Mouse (Mus musculus) midbrain, embryonic 11.5 days (tissue): ENCODE measurements at regions not wholly inside any gene's neighbourhood (a gene's known extent, or its start where the extent isn't known, plus 50 kb on each side); places are given as distances from the start of the nearest gene placed in this dataset.
A peak's percentile ranks its signal among the peaks of the same experiment; 100 is the strongest.

ENCODE experiments used
- ATAC-seq: fragments of 200-750 bp; cut with Nextera tagmentation; 2 replicates; pipeline ENCODE4 v1.8.0; 2017; ENCODE audit warnings: moderate TSS enrichment, moderate library complexity; ENCODE audit not compliant: low FRiP score
- DNase-seq: peaks from one replicate; pipeline ENCODE4 v3.0.0; 2015; ENCODE audit warnings: low spot score; ENCODE audit errors: missing footprints
- H3K27ac ChIP-seq: fragments of 300-500 bp; sonication (generic); 2 replicates; pipeline ENCODE4 v1.5.1; 2014; ENCODE audit warnings: low read depth, low read length
- H3K27me3 ChIP-seq: fragments of 300-500 bp; sonication (generic); 2 replicates; pipeline ENCODE4 v1.6.1; 2014; ENCODE audit warnings: mild to moderate bottlenecking, low read length, moderate library complexity, mixed read lengths; ENCODE audit not compliant: control insufficient read depth, insufficient read depth
- H3K36me3 ChIP-seq: fragments of 300-500 bp; sonication (generic); 2 replicates; pipeline ENCODE4 v1.6.1; 2014; ENCODE audit warnings: mild to moderate bottlenecking, low read length, moderate library complexity, mixed read lengths; ENCODE audit not compliant: control insufficient read depth, insufficient read depth
- H3K4me1 ChIP-seq: fragments of 300-500 bp; sonication (generic); 2 replicates; pipeline ENCODE4 v1.6.1; 2014; ENCODE audit warnings: low read length; ENCODE audit not compliant: control insufficient read depth, insufficient read depth
- H3K4me2 ChIP-seq: fragments of 300-500 bp; sonication (generic); 2 replicates; pipeline ENCODE4 v1.6.1; 2014; ENCODE audit warnings: mild to moderate bottlenecking, moderate library complexity
- H3K4me3 ChIP-seq: fragments of 300-500 bp; sonication (generic); 2 replicates; pipeline ENCODE4 v1.5.1; 2014; ENCODE audit warnings: low read depth, low read length
- H3K9ac ChIP-seq: fragments of 300-500 bp; sonication (generic); 2 replicates; pipeline ENCODE4 v1.6.1; 2014; ENCODE audit warnings: low read length
- H3K9me3 ChIP-seq: fragments of 300-500 bp; sonication (generic); 2 replicates; pipeline ENCODE4 v1.6.1; 2016; ENCODE audit warnings: low read length; ENCODE audit not compliant: control insufficient read depth
- WGBS: fragments of 180-500 bp; shearing (Covaris S2); extraction: QIAGEN DNeasy Blood & Tissue Kit; methylation state at CpG from one replicate; pipeline ENCODE4 v1.1.7; 2014; 5-methylcytosine and 5-hydroxymethylcytosine counted together

GRCm38 (mm10) chr16:39709387-39710039 lies 274.6 kb upstream of the Lsamp start:
- no peak overlapping the region for H3K9ac ChIP-seq
- H3K4me1 ChIP-seq: no peaks in the 10 kb centered on the region
- H3K27ac ChIP-seq: no peak overlapping the region
- no peak overlapping the region for H3K4me3 ChIP-seq
- 81% methylated on average over 10 of the region's 10 CpGs for WGBS
- no peaks in the 10 kb centered on the region for H3K27me3 ChIP-seq
- no peak for DNase-seq
- no peaks in the 10 kb centered on the region for H3K36me3 ChIP-seq
- no peak overlapping the region for H3K4me2 ChIP-seq
- H3K9me3 ChIP-seq: no peaks in the 10 kb centered on the region
- ATAC-seq: no peak

DNA sequence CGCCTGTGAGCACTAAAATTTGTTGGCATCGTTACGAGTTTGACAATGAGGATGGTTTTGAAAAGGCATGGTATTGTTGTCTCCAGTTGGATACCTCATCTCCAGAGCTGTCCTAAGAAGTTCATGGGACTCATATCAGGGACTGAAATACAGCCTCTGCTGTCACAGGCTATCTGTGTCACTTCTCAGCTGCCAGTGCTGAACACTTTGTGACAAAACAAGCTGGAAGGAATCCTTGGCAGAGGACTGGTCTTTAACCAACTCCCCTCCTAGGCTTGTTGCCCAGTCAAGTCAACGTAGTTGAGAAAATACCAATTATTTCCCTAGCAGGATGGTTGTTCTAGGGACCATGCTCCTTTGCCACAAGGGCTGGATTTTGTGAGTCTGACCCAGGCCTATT lies 256.6 kb upstream of the Lsamp start:
- DNase-seq (no peak), ATAC-seq (no peak)
- Histone ChIP-seq H3K36me3 (no peaks in the 10 kb centered on the region), H3K4me2 (no peak overlapping the region), H3K9ac (no peak overlapping the region), H3K4me3 (no peak overlapping the region), H3K27ac (no peak overlapping the region), H3K27me3 (no peaks in the 10 kb centered on the region), H3K9me3 (no peaks in the 10 kb centered on the region), H3K4me1 (no peaks in the 10 kb centered on the region)
- 86% methylated on average over 4 of the region's 4 CpGs for WGBS

DNA sequence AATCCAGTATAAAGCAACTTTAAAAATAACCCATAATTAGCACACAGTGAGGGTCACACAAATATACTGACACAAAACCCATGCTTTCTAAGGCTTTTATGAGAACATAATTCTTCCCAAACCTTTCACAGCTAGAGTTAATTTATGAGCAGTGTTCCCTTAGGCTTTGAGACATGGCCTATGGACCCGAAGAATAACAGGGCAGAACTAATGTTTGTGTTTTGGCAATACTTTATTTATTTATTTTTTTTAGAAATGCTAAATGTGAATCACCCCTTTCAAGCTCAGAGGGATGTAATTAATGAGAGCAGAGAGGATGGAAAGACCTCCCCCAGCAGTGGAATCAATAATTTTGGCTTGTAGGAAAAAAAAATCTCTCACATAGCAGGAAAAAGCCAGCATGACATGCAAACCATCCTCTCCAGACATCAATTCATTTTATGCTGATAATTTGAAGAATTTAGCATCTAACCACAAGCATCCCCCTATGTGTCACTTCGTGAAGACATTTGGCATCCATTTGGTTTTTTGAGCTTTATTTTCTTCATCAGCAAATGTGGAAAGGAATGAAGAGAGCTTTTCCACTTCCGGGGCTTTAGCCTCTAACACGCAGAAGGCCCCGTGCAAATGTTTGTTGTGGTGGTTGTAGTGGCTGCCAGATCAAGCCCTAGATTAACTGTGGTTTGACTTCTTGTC lies 238.0 kb upstream of the Lsamp start:
- Histone ChIP-seq H3K27ac (no peak overlapping the region), H3K9ac (no peak overlapping the region), H3K36me3 (no peaks in the 10 kb centered on the region), H3K4me3 (no peak overlapping the region), H3K4me2 (no peak overlapping the region), H3K4me1 (no peaks in the 10 kb centered on the region), H3K27me3 (no peaks in the 10 kb centered on the region), H3K9me3 (no peaks in the 10 kb centered on the region)
- ATAC-seq: no peak
- no peak for DNase-seq
- 82% methylated on average over 5 of the region's 5 CpGs for WGBS

- no peak for ATAC-seq
- no peaks in the 10 kb centered on the region for H3K9me3 ChIP-seq
- no peak overlapping the region for H3K4me2 ChIP-seq
- H3K27ac ChIP-seq: no peak overlapping the region
- no peak for DNase-seq
- no peaks in the 10 kb centered on the region for H3K4me1 ChIP-seq
- no peak overlapping the region for H3K4me3 ChIP-seq
- H3K36me3 ChIP-seq: no peaks in the 10 kb centered on the region
- no peak overlapping the region for H3K9ac ChIP-seq
- whole genome bisulfite sequencing: 95% methylated on average over 2 of the region's 2 CpGs
- H3K27me3 ChIP-seq: no peaks in the 10 kb centered on the region
These were observed 232.4 kb upstream of the Lsamp start for GRCm38 (mm10) chr16:39751748-39752147.

DNA sequence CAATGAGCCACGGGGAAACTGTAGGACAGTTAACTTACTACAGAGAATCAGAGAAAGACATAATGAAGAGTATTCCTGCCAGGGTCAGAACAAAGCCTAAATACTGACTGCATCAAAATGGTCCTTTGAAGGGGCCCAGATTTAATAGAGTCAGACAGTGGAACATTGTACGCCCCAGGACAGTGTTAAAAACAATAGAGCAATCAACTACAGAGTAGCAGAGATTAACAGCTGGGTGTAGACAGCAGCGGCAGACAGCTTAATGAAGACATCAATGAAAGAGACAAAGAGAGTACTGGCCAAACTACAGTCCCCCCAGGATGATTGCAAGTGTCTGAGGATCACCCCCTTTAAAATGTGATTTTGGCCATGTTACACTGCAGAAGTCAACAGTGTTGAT lies 183.1 kb upstream of the Lsamp start:
- Histone ChIP-seq H3K27ac (no peak overlapping the region), H3K4me3 (no peak overlapping the region), H3K9me3 (no peaks in the 10 kb centered on the region), H3K36me3 (no peaks in the 10 kb centered on the region), H3K4me1 (no peaks in the 10 kb centered on the region), H3K9ac (no peak overlapping the region), H3K27me3 (no peaks in the 10 kb centered on the region), H3K4me2 (no peak overlapping the region)
- ATAC-seq (no peak), DNase-seq (no peak)
- 32% methylated on average over 3 of the region's 3 CpGs for WGBS

- ATAC-seq (no peak), DNase-seq (no peak)
- H3K4me3 ChIP-seq: no peak overlapping the region
- H3K4me1 ChIP-seq: no peaks in the 10 kb centered on the region
- H3K4me2 ChIP-seq: no peak overlapping the region
- H3K27ac ChIP-seq: no peak overlapping the region
- no peaks in the 10 kb centered on the region for H3K36me3 ChIP-seq
- no peaks in the 10 kb centered on the region for H3K9me3 ChIP-seq
- no peak overlapping the region for H3K9ac ChIP-seq
- H3K27me3 ChIP-seq: no peaks in the 10 kb centered on the region
These were observed 164.0 kb upstream of the Lsamp start for GRCm38 (mm10) chr16:39820131-39820530.

DNA sequence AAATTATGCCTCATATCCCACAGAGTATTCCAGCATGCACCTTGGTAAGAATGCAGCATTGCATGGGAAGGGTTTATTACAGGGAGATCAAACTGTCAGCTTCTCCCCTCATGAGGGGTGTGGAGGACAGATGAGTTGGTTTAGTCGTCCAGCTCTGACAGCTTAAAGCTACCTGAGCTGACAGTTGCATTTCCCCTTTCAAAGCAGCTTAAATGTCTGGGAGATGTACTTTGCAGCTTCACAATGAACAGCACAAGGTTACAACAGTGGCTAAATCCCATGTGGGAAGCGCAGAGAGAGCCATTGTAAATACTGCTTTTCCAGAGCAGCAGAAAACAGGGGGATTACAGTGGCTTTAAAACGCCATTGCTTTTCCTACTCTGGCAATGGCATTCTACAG lies 149.9 kb upstream of the Lsamp start:
- Histone ChIP-seq H3K4me1 (no peaks in the 10 kb centered on the region), H3K9me3 (no peaks in the 10 kb centered on the region), H3K9ac (no peak overlapping the region), H3K4me3 (no peak overlapping the region), H3K36me3 (no peaks in the 10 kb centered on the region), H3K27me3 (no peaks in the 10 kb centered on the region), H3K27ac (no peak overlapping the region), H3K4me2 (no peak overlapping the region)
- WGBS: 25% methylated on average over 3 of the region's 3 CpGs
- no peak for ATAC-seq
- peak; percentile 86 for DNase-seq

DNA sequence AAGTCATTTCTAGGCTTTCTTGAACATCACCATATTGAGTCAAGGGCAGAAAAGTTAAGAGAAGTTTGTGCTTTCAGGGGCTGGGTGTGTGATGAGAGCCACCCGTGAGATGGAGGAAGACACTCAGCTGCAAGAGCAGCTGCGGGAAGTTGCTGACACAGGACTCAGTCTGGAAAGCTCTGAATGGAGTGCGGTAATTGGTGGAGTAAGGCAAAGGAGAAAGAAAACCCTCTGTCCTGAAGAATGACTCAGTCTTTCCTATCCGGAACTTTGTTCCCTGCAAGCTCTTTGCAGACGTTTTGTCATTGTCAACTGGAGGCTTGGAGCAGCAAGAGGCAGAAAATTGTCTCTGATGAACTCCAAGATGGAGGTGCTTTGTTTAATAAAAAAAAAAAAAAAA lies 102.6 kb upstream of the Lsamp start:
- no peaks in the 10 kb centered on the region for H3K27me3 ChIP-seq
- no peak for DNase-seq
- no peaks in the 10 kb centered on the region for H3K9me3 ChIP-seq
- H3K9ac ChIP-seq: no peak overlapping the region
- WGBS: 75% methylated on average over 5 of the region's 5 CpGs
- no peaks in the 10 kb centered on the region for H3K4me1 ChIP-seq
- H3K4me3 ChIP-seq: no peak overlapping the region
- no peak overlapping the region for H3K4me2 ChIP-seq
- no peaks in the 10 kb centered on the region for H3K36me3 ChIP-seq
- ATAC-seq: no peak
- no peak overlapping the region for H3K27ac ChIP-seq

DNA sequence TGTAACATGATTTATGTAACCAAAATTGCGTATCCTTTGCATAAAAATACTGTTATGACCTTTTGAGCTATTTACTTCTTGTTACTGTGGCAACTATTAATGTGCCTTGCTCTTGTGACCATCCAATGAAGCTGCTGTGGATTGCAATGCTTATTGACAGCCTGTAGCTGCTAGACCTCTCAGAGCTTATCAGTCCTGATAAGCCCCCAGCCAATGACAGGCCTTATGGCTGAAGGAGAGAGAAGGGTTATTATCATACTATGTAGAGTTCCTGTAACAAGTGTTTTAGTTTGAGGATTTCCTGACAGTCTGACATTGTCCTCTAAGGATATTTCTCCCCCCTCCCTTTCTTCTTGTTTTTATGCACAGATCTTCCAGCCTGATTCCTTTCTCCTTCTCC lies 96.2 kb upstream of the Lsamp start:
- Histone ChIP-seq H3K4me1 (no peaks in the 10 kb centered on the region), H3K4me3 (no peak overlapping the region), H3K27me3 (no peaks in the 10 kb centered on the region), H3K9me3 (no peaks in the 10 kb centered on the region), H3K36me3 (no peaks in the 10 kb centered on the region), H3K27ac (no peak overlapping the region), H3K9ac (no peak overlapping the region), H3K4me2 (no peak overlapping the region)
- DNase-seq (no peak), ATAC-seq (no peak)
- WGBS: 79% methylated on average over 1 of the region's 1 CpGs
